Mouse (Mus musculus) megakaryocyte, embryonic 14.5 days (primary cell): Measurements from ENCODE around the gene Itgb2. TPM values are rescaled to one million over a fixed set of nuclear protein-coding genes. Genes with fewer than 3 reads are reported as not detected.

Experiments
- H3K27me3 ChIP-seq: replicated peaks from 2 replicates; pipeline ENCODE3; 2012; ENCODE audit warnings: inconsistent platforms
- H3K36me3 ChIP-seq: replicated peaks from 2 replicates; pipeline ENCODE3; 2012; ENCODE audit warnings: low read length, inconsistent platforms, mixed read lengths
- H3K4me1 ChIP-seq: 2 replicates; pipeline ENCODE4 v1.6.1; 2012; ENCODE audit warnings: inconsistent platforms
- H3K4me3 ChIP-seq: replicated peaks from 2 replicates; pipeline ENCODE3; 2012; ENCODE audit warnings: moderate library complexity, mild to moderate bottlenecking, inconsistent platforms
- H3K9me3 ChIP-seq: 2 replicates; pipeline ENCODE4 v1.6.1; 2012; ENCODE audit warnings: inconsistent platforms
- FLI1 ChIP-seq: IDR thresholded peaks from 2 replicates; pipeline ENCODE4 v1.6.1; 2012; ENCODE audit warnings: low read length, inconsistent platforms, mixed read lengths
- GATA1 ChIP-seq: IDR thresholded peaks from 3 replicates; pipeline ENCODE4 v1.6.1; 2012; ENCODE audit warnings: mixed read lengths, low read length, inconsistent platforms, borderline replicate concordance
- polyA plus RNA-seq: library from polyadenylated mRNA; stranded (reverse); fragments of >175 nt; gene quantifications from 2 replicates; pipeline ENCODE4 v1.2.3, GENCODE M21; 2012; ENCODE audit warnings: low replicate concordance; ENCODE audit not compliant: insufficient read depth

Gene Itgb2
- polyA plus RNA-seq, 1 experiment = 120 TPM

DNA sequence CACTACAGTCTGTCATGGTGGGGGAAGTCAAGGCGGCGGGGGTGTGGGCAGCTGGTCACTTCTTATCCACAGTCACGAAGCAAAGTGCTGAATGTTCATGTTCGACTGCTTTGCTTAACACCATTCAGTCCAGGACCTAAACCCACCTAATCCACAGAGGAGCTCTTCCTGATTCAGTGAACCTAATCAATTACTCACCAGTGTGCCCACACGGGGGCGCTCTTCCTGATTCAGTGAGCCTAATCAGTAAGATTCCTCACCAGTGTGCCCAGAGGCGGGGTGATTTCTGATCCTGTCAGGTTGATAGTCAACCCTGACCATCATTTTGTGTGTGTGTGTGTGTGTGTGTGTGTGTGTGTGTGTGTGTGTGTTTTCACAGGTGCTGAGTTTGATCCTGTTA lies 13.2 kb downstream of the Itgb2 start:
- no peak for TF ChIP-seq GATA1
- TF ChIP-seq FLI1 = no peak
- Histone ChIP-seq H3K4me1 (peaks cover 83% of the 10 kb centered on the region), H3K4me3 (no peak overlapping the region), H3K36me3 (peaks cover 93% of the 10 kb centered on the region), H3K27me3 (no peaks in the 10 kb centered on the region), H3K9me3 (no peaks in the 10 kb centered on the region)

DNA sequence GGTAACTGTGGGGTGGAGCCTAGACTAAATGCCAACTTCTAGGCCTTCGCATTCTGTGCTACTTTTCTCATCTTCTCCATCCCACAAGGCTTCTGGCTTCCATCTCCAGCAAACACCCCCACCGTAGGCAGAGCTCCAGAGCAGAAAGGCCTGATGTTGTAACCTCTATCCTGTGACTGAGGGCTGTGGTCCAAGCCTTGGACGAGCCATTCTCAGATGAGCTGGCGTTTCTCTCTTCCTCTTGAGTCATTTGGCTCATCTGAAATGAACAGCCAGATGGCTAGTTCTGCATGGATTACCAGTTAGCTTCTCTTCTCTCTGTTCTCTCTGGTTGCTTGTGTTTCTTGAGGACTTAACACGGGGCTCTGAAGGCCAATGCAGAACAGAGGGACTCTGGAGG lies 14.9 kb downstream of the Itgb2 start:
- TF ChIP-seq FLI1 = no peak
- no peak for TF ChIP-seq GATA1
- peaks cover 96% of the 10 kb centered on the region for H3K36me3 ChIP-seq
- no peaks in the 10 kb centered on the region for H3K27me3 ChIP-seq

DNA sequence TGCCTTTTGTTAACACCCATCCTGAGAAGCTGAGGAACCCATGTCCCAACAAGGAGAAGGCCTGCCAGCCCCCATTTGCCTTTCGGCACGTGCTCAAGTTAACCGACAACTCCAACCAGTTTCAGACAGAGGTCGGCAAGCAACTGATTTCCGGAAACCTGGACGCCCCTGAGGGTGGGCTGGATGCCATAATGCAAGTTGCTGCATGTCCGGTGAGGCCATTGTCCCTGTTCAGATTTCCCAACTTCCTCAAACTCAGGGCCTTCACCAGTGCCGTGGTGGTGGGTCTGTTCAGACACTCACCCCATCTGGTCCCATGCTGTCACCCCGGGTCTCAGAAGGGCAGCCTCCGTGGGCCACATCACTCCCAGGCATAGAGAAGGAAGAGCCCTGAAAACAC lies 18.5 kb downstream of the Itgb2 start:
- Histone ChIP-seq H3K4me1 (peaks cover 59% of the 10 kb centered on the region), H3K9me3 (no peaks in the 10 kb centered on the region)

More for the DNA sequence above, 14.9 kb downstream of the Itgb2 start:
- no peaks in the 10 kb centered on the region for H3K9me3 ChIP-seq
- H3K4me1 ChIP-seq = peaks cover 81% of the 10 kb centered on the region
- peak overlapping the region; percentile 62 for H3K4me3 ChIP-seq

DNA sequence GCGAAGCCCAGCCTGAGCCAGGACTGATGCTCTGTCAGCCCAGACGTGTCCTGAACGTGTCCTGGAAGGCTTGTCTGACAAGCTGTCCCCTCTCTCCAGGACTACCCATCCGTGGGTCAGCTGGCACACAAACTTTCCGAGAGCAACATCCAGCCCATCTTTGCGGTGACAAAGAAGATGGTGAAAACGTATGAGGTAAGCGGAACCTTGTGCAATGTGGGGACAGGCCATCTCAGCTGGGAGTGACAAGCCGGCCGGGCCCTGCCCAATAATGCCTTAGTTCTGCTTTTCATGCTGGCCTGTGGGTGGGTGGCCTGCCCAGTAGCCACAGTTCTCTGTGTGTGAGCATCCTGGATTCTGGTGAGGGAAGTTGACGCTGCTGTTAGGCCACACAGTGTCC lies 20.8 kb downstream of the Itgb2 start:
- H3K4me1 ChIP-seq = peaks cover 51% of the 10 kb centered on the region
- no peak overlapping the region for H3K4me3 ChIP-seq
- TF ChIP-seq FLI1 (no peak), GATA1 (no peak)
- H3K9me3 ChIP-seq = no peaks in the 10 kb centered on the region
- peaks cover 98% of the 10 kb centered on the region for H3K36me3 ChIP-seq
- no peaks in the 10 kb centered on the region for H3K27me3 ChIP-seq

More for the DNA sequence above, 18.5 kb downstream of the Itgb2 start:
- Histone ChIP-seq H3K27me3 (no peaks in the 10 kb centered on the region), H3K36me3 (peaks cover 98% of the 10 kb centered on the region), H3K4me3 (no peak overlapping the region)
- TF ChIP-seq FLI1 = no peak
- TF ChIP-seq GATA1 = no peak

DNA sequence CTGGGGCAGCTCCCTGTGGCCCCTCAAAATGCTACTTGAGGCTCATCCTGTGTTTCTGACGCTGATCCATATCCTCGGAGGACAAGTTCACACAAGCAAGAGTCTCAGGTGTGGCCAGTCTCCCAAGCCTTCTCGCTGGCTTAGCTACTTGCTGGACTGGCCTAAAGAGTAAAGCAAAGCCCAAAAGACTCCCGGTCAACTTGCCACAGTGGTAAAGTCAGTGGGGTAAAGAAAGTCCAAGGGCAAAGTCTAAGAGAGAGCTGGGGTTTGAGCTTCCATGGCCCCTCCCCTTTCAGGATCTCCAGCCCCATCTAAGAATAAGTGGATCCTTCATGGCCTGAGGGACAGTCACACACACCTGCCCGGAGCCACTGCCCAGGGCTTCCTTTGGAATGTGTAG lies 22.1 kb downstream of the Itgb2 start:
- peaks cover 98% of the 10 kb centered on the region for H3K36me3 ChIP-seq
- H3K4me1 ChIP-seq = peaks cover 60% of the 10 kb centered on the region
- no peaks in the 10 kb centered on the region for H3K9me3 ChIP-seq
- H3K4me3 ChIP-seq = no peak overlapping the region
- TF ChIP-seq GATA1 (no peak), FLI1 (no peak)
- H3K27me3 ChIP-seq = no peaks in the 10 kb centered on the region

DNA sequence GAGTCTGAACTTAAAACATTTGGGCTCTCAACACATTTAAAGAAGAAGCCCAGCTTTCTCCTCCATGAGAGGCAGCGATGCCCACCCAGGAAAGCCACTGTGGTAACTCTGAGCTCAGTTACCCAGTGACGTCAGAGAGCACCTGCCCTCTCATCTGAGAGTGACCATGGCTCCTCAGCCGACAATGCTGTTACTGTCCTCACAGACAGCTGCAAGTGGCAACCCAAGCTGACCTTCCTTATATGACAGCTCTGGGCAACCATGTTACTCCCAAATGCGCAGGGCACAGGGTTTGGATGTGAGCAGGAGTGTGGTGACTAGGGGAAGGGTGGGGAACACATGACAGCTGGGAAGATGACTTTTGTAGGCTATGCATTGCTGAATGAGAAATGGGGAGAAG lies 23.2 kb downstream of the Itgb2 start:
- no peaks in the 10 kb centered on the region for H3K9me3 ChIP-seq
- H3K4me3 ChIP-seq = no peak overlapping the region
- peaks cover 66% of the 10 kb centered on the region for H3K4me1 ChIP-seq
- peaks cover 98% of the 10 kb centered on the region for H3K36me3 ChIP-seq
- TF ChIP-seq FLI1 (no peak), GATA1 (no peak)
- H3K27me3 ChIP-seq = no peaks in the 10 kb centered on the region

DNA sequence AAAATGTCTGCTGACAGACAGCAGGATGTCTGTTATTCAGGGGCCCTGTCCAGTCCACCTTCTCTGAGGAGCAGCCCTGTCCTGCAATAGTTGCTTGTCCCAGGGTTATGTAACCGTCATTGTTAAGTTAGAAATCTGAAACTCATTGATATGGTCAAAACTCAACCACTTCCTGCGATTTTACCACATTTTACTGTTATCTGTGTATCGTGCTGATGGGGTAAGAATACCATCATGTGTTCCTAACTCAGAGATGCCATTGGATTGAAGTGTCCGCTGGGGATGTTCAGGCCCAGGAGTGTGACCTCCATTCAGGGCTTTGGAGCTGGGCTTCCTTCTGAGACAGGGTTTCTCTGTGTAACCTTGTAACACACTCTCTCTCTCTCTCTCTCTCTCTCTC lies 24.9 kb downstream of the Itgb2 start:
- Histone ChIP-seq H3K27me3 (no peaks in the 10 kb centered on the region), H3K4me3 (no peak overlapping the region), H3K9me3 (no peaks in the 10 kb centered on the region), H3K36me3 (peaks cover 98% of the 10 kb centered on the region), H3K4me1 (peaks cover 69% of the 10 kb centered on the region)
- TF ChIP-seq FLI1 (no peak), GATA1 (no peak)

DNA sequence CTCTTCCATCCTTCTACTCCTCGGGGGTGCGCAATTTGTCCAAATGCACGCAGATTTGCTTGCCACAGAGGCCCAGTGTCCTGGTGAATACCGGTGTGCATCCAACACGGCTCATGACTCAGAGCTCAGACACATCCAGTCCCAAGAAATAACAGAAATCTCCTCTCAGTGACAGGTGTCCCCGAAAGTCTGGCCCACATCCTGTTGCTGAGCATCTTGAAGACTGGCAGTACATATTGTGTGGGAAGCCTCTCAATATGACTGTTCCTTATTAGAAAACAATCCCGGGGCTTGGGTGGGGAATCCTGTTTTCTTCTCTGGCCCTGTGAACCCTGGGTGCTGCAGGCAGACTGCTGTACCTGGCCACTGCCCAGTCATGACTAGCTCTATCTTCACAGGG lies 26.6 kb downstream of the Itgb2 start:
- peaks cover 72% of the 10 kb centered on the region for H3K4me1 ChIP-seq
- H3K27me3 ChIP-seq = no peaks in the 10 kb centered on the region
- no peak overlapping the region for H3K4me3 ChIP-seq
- TF ChIP-seq GATA1 (no peak), FLI1 (no peak)
- no peaks in the 10 kb centered on the region for H3K9me3 ChIP-seq
- peaks cover 98% of the 10 kb centered on the region for H3K36me3 ChIP-seq

DNA sequence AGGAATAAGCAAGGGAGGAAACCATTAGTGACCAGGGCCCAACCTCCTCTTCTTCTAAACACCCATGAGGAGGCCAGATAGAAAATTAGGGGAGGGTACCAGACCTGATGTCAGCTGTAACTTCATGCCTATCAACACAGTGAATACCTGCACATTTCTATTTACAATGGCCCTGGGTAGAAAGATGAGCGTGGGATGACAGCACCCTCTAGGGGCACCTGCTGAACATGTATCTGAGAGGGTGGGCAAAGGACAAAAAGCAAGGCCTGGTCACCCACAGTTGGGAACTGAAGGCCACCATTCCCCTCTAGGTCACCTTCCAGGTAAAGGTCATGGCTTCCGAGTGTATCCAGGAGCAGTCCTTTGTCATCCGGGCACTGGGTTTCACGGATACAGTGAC lies 27.6 kb downstream of the Itgb2 start:
- no peak overlapping the region for H3K4me3 ChIP-seq
- H3K36me3 ChIP-seq = peaks cover 98% of the 10 kb centered on the region

DNA sequence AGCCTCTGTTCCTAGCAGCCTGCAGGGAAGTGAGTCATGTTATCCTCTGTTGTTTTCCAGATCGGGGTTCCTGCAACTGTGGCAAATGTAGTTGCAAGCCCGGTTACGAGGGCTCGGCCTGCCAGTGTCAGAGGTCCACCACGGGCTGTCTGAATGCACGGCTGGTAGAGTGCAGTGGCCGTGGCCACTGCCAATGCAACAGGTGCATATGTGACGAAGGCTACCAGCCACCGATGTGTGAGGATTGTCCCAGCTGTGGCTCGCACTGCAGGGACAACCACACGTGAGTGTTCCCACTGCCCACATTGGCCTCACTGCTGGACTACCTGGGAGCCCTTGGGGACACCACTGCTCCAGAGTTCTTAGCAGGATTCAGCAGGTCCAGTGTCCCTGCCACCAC lies 30.0 kb downstream of the Itgb2 start:
- TF ChIP-seq GATA1 (no peak), FLI1 (no peak)
- peak overlapping the region; percentile 15 for H3K4me3 ChIP-seq
- H3K4me1 ChIP-seq = peaks cover 89% of the 10 kb centered on the region
- no peaks in the 10 kb centered on the region for H3K9me3 ChIP-seq
- H3K36me3 ChIP-seq = peaks cover 97% of the 10 kb centered on the region
- no peaks in the 10 kb centered on the region for H3K27me3 ChIP-seq

More for the DNA sequence above, 27.6 kb downstream of the Itgb2 start:
- Histone ChIP-seq H3K4me1 (peaks cover 82% of the 10 kb centered on the region), H3K27me3 (no peaks in the 10 kb centered on the region), H3K9me3 (no peaks in the 10 kb centered on the region)
- TF ChIP-seq GATA1 (no peak), FLI1 (no peak)

DNA sequence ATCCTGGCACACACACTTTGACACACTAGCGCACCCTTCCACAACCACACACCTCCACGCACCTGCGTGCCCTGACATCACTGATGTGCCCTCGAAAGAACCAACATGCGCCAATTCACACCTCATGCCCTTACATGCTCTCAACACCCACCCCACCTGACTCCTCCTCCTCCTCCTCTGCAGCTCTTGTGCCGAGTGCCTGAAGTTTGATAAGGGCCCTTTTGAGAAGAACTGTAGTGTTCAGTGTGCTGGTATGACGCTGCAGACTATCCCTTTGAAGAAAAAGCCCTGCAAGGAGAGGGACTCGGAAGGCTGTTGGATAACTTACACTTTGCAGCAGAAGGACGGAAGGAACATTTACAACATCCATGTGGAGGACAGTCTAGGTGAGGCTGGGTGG lies 30.8 kb downstream of the Itgb2 start:
- no peak for TF ChIP-seq GATA1
- no peak for TF ChIP-seq FLI1
- Histone ChIP-seq H3K4me1 (peaks cover 90% of the 10 kb centered on the region), H3K36me3 (peaks cover 99% of the 10 kb centered on the region), H3K4me3 (peak overlapping the region; percentile 69), H3K9me3 (no peaks in the 10 kb centered on the region), H3K27me3 (no peaks in the 10 kb centered on the region)
